Mouse (Mus musculus): Measurements from ENCODE around the gene Npr2. TPM values are rescaled to one million over a fixed set of nuclear protein-coding genes. Genes with fewer than 3 reads are reported as not detected.
A peak's percentile ranks its signal among the peaks of the same experiment; 100 is the strongest.
"Not testable (repeated sequence)": the region's sequence is repeated elsewhere in the genome, so short reads cannot be mapped to it uniquely, and the experiment has no call there.

Npr2 gene
- total and polyA plus RNA-seq, 3 experiments = 35.9 to 57.0 (median 43.4) TPM

DNA sequence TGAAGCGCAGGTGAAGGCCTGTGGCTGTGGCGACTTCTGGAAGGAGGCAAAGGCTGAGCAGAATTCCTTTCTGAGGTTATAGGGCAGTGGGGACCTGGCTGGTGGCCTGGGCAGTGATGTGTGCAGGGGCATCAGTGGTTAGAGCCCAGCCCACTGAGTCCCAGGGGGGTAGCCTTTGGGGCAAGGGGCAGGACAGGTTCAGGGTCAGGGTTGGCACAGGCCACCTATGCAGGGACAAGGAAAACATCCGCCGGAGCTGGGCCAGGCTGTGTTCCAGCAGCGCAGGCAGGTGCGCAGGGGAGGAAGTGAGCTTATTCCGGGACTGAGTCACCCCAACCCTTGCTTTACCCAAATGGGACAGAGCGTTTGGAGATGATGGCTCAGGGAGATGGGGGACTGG lies 45.3 kb upstream of the Npr2 start:
- intact Hi-C loops (cut with DNase I) = loop anchor here (2.0 kb wide), 1 partner anchor 146 kb away; no protein-coding TSS in a partner anchor
- Histone ChIP-seq H3K27ac (peak overlapping the region; percentile 90), H3K36me3 (ENCODE audit: control insufficient read depth, insufficient read depth, low read length) (no peaks in the 10 kb centered on the region), H3K4me1 (ENCODE audit: control insufficient read depth, insufficient read depth, low read length) (peaks cover 30% of the 10 kb centered on the region), H3K79me2 (replicated peaks; ENCODE audit: control insufficient read depth, insufficient read depth, low read length) (no peaks in the 10 kb centered on the region), H3K27me3 (ENCODE audit: control insufficient read depth, insufficient read depth, low read length) (no peaks in the 10 kb centered on the region), H3K4me3 (no peak overlapping the region), H3K9ac (ENCODE audit: low read depth, low read length) (no peak overlapping the region)
- peak; percentile 72 to 82 for DNase-seq
- peak; percentile 77; the same call in 1 of the 2 replicates for TF ChIP-seq EP300 (IDR thresholded peaks at IDR 0.05; ENCODE audit: insufficient read depth, low read depth, low read length)
- no peak for TF ChIP-seq CTCF (IDR thresholded peaks at IDR 0.05)
- 33% methylated on average over 8 of the region's 8 CpGs for WGBS

DNA sequence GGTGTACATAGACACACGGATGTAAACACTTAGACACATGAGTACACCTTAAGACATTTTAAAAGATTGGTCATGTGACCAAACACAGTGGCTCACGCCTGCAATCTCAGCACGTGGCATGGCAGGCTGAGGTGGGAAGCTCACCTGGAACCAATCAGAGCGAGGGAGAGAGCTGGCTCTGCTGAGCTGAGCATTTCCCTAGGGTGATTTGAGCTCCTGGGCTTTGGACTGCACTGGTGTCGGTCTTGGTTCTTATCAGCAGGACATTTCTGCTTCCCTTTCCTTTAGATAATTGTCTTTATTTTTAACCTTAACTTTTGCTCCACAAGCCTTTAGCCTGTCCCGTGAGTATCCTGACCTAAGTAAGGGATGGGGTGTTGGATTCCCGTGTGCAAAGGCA lies 44.1 kb upstream of the Npr2 start:
- no peak overlapping the region; the same call in 1 of the 2 replicates for H3K4me3 ChIP-seq
- H3K27me3 ChIP-seq (ENCODE audit: control insufficient read depth, insufficient read depth, low read length) = no peaks in the 10 kb centered on the region
- peaks cover 31% of the 10 kb centered on the region for H3K4me1 ChIP-seq (ENCODE audit: control insufficient read depth, insufficient read depth, low read length)
- no peaks in the 10 kb centered on the region for H3K79me2 ChIP-seq (replicated peaks; ENCODE audit: control insufficient read depth, insufficient read depth, low read length)
- no peaks in the 10 kb centered on the region for H3K36me3 ChIP-seq (ENCODE audit: control insufficient read depth, insufficient read depth, low read length)
- DNase-seq = peak in 1 of 2 experiments; percentile 53
- WGBS = 15% methylated on average over 7 of the region's 7 CpGs
- intact Hi-C loops (cut with DNase I) = loop anchor here (2.0 kb wide), 2 partner anchors 43 to 145 kb away; partner anchors contain the start of gene Npr2
- H3K9ac ChIP-seq (ENCODE audit: low read depth, low read length) = no peak overlapping the region
- H3K27ac ChIP-seq = peak overlapping the region; percentile 90
- TF ChIP-seq EP300 (IDR thresholded peaks at IDR 0.05; ENCODE audit: insufficient read depth, low read depth, low read length) = peak; percentile 97
- no peak; the same call in none of the 2 replicates for TF ChIP-seq POLR2A (IDR thresholded peaks at IDR 0.05; ENCODE audit: insufficient read depth, low read depth, low read length)
- TF ChIP-seq CTCF (IDR thresholded peaks at IDR 0.05) = no peak

DNA sequence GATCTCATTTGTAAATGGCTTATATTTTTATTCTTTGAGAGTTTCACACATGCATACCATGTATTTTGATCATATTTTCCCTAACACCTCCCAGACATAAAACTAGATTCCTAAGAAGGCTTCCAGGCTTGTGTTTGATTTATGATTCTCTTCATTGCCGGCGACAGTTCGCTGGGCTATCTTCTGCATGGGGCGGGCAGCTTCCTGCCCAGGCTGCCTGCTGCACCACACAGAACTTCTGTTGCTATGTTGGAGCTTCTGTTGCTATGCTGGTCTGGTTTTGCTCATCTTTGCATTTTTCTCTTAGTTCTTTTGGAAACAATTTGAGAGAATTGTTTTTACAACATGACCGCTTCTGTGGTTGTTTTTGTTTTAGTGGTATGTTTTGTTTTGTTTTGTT lies 40.2 kb upstream of the Npr2 start:
- no peak overlapping the region for H3K4me3 ChIP-seq

DNA sequence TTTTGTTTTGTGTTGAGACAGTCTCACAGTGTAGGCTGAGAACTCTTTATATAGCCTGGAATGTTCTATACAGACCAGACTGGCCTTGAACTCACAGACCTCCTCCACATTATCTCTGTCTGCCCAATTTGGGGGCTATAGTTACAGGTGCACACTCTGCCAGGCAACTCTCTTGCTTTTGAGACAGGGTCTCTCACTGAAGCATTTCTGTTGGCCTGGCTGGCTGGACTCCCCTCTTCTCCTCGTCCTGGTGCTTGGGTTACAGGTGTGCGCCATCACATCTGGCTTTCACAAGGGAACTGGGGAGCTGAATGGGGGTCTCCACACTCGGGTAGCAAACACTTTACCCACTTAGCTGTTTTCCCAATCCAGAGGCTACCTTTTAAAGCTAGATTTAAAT lies 39.8 kb upstream of the Npr2 start:
- no peaks in the 10 kb centered on the region for H3K36me3 ChIP-seq (ENCODE audit: control insufficient read depth, insufficient read depth, low read length)
- no peak for DNase-seq
- WGBS = 79% methylated on average over 3 of the region's 3 CpGs
- H3K9ac ChIP-seq (ENCODE audit: low read depth, low read length) = no peak overlapping the region
- TF ChIP-seq EP300 (IDR thresholded peaks at IDR 0.05; ENCODE audit: insufficient read depth, low read depth, low read length) (no peak), POLR2A (IDR thresholded peaks at IDR 0.05; ENCODE audit: insufficient read depth, low read depth, low read length) (no peak), CTCF (IDR thresholded peaks at IDR 0.05) (no peak)
- H3K27ac ChIP-seq = no peak overlapping the region
- intact Hi-C loops (cut with DNase I) = no loop called here
- H3K4me3 ChIP-seq = no peak overlapping the region
- H3K4me1 ChIP-seq (ENCODE audit: control insufficient read depth, insufficient read depth, low read length) = peaks cover 8% of the 10 kb centered on the region
- H3K79me2 ChIP-seq (replicated peaks; ENCODE audit: control insufficient read depth, insufficient read depth, low read length) = no peaks in the 10 kb centered on the region
- no peaks in the 10 kb centered on the region for H3K27me3 ChIP-seq (ENCODE audit: control insufficient read depth, insufficient read depth, low read length)

More for the DNA sequence above, 40.2 kb upstream of the Npr2 start:
- Histone ChIP-seq H3K4me1 (ENCODE audit: control insufficient read depth, insufficient read depth, low read length) (peaks cover 11% of the 10 kb centered on the region), H3K36me3 (ENCODE audit: control insufficient read depth, insufficient read depth, low read length) (no peaks in the 10 kb centered on the region), H3K27ac (no peak overlapping the region), H3K9ac (ENCODE audit: low read depth, low read length) (no peak overlapping the region), H3K27me3 (ENCODE audit: control insufficient read depth, insufficient read depth, low read length) (no peaks in the 10 kb centered on the region), H3K79me2 (replicated peaks; ENCODE audit: control insufficient read depth, insufficient read depth, low read length) (no peaks in the 10 kb centered on the region)
- 40% methylated on average over 5 of the region's 5 CpGs for WGBS
- no peak for DNase-seq
- TF ChIP-seq POLR2A (IDR thresholded peaks at IDR 0.05; ENCODE audit: insufficient read depth, low read depth, low read length) (no peak), CTCF (IDR thresholded peaks at IDR 0.05) (no peak), EP300 (IDR thresholded peaks at IDR 0.05; ENCODE audit: insufficient read depth, low read depth, low read length) (no peak)
- intact Hi-C loops (cut with DNase I) = no loop called here

DNA sequence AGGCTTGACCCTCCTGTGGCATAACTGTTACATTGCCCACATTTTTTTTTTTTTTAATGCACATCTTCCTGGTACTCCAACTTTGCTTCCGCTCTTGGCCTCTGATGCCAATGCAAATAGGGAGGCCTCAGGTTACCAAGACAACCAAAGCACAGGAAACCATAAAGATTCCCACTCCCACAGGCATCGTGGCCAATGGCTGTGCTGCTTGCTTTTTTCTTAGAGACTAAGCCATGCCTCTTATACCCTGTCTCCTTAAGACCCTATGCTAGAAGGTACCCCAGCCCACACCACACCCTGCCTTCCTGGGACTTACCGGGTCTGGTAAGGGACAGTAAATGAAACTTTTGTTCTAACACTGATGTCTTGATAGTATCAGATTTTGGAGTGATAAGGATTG lies 38.3 kb upstream of the Npr2 start:
- no peaks in the 10 kb centered on the region for H3K36me3 ChIP-seq (ENCODE audit: control insufficient read depth, insufficient read depth, low read length)
- H3K9ac ChIP-seq (ENCODE audit: low read depth, low read length) = no peak overlapping the region
- no peak for DNase-seq
- TF ChIP-seq CTCF (IDR thresholded peaks at IDR 0.05) (no peak), POLR2A (IDR thresholded peaks at IDR 0.05; ENCODE audit: insufficient read depth, low read depth, low read length) (no peak), EP300 (IDR thresholded peaks at IDR 0.05; ENCODE audit: insufficient read depth, low read depth, low read length) (no peak)
- no peak overlapping the region for H3K27ac ChIP-seq
- no peaks in the 10 kb centered on the region for H3K79me2 ChIP-seq (replicated peaks; ENCODE audit: control insufficient read depth, insufficient read depth, low read length)
- no peaks in the 10 kb centered on the region for H3K27me3 ChIP-seq (ENCODE audit: control insufficient read depth, insufficient read depth, low read length)
- 69% methylated on average over 3 of the region's 3 CpGs for WGBS
- intact Hi-C loops (cut with DNase I) = no loop called here
- no peak overlapping the region for H3K4me3 ChIP-seq
- H3K4me1 ChIP-seq (ENCODE audit: control insufficient read depth, insufficient read depth, low read length) = peaks cover 2% of the 10 kb centered on the region; the same call in 1 of the 2 replicates

DNA sequence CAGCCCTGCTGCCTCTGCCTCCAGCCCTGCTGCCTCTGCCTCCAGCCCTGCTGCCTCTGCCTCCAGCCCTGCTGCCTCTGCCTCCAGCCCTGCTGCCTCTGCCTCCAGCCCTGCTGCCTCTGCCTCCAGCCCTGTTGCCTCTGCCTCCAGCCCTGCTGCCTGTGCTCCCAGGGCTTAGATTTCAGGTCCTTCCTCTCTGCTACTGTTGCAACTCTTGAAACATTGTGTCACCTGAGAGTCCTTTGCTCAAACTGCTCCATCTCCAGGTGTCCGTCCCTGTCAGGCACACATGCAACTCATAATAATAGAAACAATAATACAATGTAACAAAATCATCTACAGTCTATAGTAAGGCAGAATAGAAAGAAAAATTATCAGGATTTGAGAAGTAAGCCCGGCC lies 35.1 kb upstream of the Npr2 start:
- H3K27me3 ChIP-seq (ENCODE audit: control insufficient read depth, insufficient read depth, low read length); H3K79me2 ChIP-seq (replicated peaks; ENCODE audit: control insufficient read depth, insufficient read depth, low read length); H3K4me1 ChIP-seq (ENCODE audit: control insufficient read depth, insufficient read depth, low read length); DNase-seq; H3K27ac ChIP-seq; H3K36me3 ChIP-seq (ENCODE audit: control insufficient read depth, insufficient read depth, low read length); intact Hi-C loops (cut with DNase I); H3K9ac ChIP-seq (ENCODE audit: low read depth, low read length); H3K4me3 ChIP-seq: not testable (repeated sequence)
- WGBS = 82% methylated on average over 2 of the region's 2 CpGs
